Mouse (Mus musculus) layer of hippocampus, adult 9-10 months (tissue): ENCODE results near the gene Gm16434.
A peak's percentile ranks its signal among the peaks of the same experiment; 100 is the strongest.
"Not testable (repeated sequence)": the region's sequence is repeated elsewhere in the genome, so short reads cannot be mapped to it uniquely, and the experiment has no call there.

Experiments
- DNase-seq: peaks from one replicate; pipeline ENCODE4 v3.0.0; 2022; ENCODE audit warnings: low spot score

Gm16434 gene

DNA sequence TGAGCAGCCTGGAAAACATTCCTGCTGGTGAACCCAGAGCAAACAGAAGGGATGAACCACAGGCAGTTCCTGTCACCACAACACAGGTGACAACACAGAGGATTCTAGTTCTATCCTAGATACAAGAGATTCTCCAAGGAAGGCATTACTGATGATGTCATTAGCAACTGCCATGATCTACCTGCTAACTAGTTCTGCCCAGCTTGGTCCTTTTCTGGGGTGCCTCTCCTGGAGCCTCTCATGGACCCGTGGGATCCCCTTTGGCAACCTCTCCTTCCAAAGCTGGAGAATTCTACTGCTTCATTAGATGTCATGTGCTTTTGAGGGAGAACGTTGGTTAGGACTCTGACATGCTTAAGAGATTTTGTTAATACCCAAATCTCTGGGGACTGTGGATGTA is at the start of gene Gm16434:
Gm16434 (minus strand) TSS at position 101 of the 400 bp plus-strand sequence.
- not testable (repeated sequence) for DNase-seq

DNA sequence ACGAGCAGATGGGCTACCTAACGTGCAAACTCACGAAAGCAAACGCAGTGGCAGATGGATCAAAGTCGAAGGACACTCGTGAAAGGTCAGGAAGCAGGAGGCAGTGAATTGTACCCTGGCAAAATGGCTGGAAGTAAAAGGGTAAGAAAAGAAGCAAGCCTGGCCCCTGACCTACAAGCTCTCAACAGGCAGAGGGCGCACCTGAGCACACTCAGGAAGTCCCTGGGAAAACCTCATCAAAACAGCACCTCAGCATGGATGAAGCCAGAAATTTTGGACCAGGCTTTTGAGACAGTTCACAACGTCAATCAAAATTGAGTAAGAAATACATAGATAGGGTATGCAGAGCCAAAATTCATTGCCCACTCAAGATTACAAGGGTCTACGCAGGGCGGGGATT is 49.2 kb upstream of the Gm16434 start:
- peak; percentile 12 for DNase-seq

DNA sequence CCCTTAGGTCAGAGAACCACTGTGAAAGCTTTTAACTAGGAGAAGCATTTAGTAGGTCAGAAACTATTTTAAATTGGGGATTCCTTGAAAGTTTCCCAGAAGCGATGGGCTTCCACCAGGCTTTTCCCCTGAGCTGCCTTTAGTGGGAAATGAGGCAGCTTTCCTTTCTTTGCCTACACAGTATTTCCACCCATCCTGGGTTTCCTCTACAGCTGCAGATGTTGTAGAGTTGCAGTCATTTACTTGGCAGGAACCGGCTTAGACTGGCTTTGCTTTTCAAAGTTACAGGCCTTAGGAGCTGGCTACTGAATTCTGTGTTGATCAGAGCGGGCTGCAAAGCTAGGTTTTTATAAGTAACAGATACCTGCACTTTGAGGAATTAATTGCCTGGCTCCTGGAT is 5.7 kb upstream of the Gm16434 start:
- DNase-seq = not testable (repeated sequence)

DNA sequence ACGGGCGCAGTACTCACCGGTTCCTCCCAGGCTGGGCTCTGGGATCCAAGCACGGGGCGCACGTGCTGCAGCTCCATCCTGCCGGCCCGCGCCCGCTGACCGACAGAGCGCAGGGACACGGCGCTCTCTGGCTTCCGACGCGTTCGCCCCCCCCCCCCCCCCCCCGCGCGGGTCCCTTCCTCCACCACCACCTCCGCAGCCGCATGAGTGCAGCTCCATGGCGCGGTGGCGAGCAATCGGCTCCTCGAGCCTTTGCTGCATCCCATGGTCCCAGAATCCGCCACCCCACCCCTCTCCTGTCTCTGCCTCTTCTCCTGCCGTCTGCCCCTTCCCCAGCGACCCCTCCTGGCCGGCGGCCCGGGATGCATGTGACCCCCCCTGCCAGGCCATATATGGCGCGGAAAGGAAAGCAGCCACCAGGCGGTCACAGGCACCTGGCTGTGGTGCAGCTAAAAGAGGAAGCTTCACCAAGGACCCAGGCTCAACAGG is 19.8 kb downstream of the Gm16434 start, which contains the start of gene Gm3512:
Gm3512 (minus strand) TSS at position 51 of the 489 bp plus-strand sequence.
- not testable (repeated sequence) for DNase-seq
